Mouse (Mus musculus) retina, embryonic 14.5 days (tissue): ENCODE measurements around the gene Rbfox2.
A peak's percentile ranks its signal among the peaks of the same experiment; 100 is the strongest.

Source experiments
- DNase-seq: peaks from one replicate; pipeline ENCODE4 v3.0.0-alpha.2; 2015; ENCODE audit warnings: low spot score

Gene Rbfox2

DNA sequence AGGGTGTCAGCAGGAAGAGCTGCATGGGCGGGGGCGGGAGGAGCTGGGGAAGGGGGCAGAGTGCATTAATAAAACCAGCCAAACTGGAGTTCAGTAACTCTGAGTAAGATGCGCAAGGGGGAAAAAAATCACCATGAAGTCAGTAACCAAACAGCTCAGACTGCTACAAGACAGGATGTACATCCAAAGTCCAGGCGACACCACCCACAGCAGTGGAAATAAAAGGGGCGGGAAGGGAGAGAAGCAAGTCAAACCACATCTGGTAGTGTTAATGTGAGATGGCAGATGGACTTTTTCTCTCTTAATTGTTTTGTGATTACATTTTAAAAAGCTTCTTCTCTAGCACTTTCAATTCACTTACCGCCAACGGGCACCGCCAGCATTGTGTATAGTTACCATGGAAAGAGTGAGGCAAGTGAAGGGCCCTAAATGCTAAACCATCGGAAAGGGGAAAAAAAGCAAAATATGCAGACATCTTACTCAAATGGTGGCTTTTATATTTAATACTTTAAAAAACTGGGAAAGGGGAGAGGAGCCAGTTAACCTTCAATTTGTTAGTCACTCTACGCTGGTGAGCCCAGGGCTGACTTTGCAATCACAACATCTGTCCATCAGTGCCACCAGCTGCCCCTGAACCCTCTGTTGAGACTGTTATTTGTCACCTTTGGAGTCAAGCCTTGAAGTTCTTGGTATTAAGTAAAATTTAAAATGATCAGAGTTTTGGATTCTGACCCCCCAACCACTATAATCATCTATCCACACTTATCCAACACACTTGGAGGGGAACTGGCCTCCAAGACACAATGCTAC, 202.2 kb downstream of the Rbfox2 start:
- DNase-seq = peak; percentile 3

DNA sequence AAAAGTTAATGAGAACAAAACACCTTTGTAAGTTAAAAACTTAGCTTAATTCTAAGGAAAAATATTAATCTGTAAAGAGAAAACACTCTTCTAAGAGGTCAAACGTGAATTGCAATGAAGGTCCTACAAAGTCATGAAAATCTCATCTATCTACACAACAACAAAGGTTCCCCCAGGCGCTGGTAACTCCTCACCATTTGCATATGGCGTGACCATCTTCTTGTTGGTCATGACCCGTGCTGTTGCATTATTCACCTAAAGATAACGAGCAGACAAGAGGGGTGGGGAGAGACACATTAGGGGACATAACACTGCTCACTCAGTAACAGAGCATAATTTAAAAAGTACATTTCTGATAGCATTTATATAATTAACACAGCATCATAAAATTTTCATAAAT, 204.1 kb downstream of the Rbfox2 start:
- no peak for DNase-seq

DNA sequence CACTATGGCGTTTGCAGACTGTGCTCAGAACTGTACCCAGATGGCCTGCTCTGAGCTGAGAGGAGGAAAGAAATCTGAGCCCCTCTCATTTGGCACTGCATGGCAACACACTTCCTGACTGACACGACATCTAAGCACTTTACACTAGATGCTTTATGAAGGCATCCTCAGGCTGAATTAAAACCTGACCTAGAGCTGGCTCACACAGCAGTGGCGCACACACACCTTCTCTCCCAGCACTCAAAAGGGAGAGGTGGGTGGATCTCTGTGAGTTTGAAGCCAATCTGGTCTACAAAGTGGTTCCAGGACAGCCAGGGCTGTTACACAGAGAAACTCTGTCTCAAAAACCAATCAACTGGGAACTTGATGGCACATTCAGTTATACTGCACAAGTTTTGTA, 207.0 kb downstream of the Rbfox2 start:
- no peak for DNase-seq

DNA sequence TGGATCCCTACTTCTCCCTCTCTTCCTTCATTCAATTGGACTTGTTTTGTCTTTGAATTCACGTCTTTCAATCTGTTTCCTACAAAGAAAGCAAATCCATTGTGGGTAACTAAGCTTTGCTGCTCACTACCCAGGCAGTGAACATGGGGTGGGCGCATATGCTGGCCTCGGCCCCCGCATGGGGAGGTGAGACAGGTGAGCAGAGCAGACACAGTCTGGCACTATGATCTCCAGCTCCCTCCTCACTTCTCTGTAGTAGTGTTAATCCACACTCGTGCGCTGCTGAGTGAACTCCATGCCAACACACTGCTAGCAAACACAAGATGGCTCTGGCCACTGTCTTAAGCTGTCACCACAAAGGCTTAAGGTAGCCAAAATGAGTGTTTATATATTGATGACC, 209.4 kb downstream of the Rbfox2 start:
- no peak for DNase-seq

DNA sequence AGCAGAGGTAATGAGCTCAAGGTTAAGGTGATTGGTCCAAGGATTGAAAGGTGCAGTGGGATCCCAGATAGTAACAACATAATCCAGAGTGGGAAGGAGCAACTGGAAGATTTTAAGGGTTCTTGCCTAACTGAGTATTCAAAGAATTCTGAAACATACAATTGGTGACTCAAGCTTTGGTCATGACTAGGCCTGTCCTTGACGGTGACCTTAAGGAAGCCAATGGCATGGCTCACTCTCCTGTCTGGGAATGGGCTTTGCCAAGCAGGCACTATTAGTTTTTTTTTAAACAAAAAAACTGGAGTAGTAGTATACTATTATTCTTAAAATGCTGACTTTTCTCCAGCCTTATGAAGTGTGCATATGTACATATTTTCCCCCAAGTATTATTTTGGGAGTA, 211.6 kb downstream of the Rbfox2 start:
- DNase-seq = no peak

DNA sequence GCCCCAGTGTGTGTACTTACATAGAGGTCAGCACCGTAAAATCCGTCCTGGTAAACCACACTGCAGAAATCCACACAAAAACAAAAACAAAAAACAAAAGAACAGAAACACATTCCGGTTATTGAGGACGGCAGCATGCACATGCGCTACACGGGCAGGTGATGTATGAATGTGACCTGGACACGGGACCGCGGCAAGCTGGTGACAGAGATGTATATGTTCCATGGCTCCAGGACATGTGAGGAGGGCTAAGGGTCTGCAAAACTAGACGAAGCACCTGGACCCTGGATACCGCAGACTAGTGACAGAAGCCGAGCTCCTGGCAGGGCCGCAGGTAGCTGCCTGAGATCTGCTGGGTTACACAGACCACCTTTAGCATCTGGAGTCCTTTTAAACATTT, 212.4 kb downstream of the Rbfox2 start:
- no peak for DNase-seq

DNA sequence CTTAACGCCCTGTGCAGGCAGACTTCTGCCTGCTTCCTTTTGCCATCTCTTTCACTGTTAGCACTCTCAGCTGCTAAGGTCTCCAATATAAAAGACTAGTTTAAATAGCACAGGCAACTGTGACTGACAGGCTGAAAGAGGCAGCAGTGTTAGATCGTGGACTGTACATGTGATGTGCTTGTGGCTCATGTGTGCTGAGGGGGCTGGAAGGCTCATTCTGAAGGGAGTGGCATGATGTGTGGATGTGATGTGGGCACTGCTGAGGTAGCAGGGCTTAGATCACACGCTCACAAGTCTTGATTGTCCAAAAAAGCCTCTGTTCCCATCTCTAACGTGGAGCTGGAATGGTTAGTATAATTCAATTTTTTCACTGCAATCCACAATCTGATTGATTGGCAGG, 215.4 kb downstream of the Rbfox2 start:
- no peak for DNase-seq

DNA sequence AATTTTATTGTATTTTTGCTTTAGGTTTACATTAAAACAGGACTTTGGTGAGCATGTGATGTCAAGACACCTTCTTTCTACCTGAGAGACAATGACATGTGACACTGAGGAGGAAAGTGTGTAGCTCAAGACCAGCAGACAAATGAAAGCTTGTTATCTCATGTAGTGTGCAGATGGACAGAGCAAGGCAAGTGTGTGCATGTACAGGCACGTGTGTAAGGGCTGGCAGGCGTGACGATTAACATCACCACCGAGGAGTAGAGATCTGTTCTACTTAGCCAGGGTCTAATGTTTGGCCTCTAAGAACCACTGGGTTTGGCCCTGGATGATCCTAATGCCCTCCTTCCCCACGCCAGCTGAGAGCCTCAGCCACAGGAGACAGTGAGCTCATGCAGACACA, 216.3 kb downstream of the Rbfox2 start:
- no peak for DNase-seq

DNA sequence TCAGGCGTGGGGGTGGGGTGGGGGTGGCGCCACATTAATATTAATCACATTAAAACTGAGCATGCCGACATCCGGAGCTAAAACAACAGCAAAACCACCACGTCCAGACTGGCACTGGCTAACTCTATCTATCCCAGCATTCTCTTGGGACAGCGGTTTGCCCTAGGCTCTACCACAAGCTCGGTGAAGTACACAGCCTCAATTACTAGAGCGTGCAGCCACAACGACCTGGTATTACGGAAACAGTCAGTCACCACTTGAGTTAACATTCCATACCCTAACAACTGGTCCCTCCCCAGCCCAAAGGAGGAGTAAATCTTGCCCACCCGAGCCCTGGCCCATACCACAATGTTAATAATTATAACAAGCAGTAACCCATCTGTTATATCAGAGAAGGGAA, 217.6 kb downstream of the Rbfox2 start:
- no peak for DNase-seq

DNA sequence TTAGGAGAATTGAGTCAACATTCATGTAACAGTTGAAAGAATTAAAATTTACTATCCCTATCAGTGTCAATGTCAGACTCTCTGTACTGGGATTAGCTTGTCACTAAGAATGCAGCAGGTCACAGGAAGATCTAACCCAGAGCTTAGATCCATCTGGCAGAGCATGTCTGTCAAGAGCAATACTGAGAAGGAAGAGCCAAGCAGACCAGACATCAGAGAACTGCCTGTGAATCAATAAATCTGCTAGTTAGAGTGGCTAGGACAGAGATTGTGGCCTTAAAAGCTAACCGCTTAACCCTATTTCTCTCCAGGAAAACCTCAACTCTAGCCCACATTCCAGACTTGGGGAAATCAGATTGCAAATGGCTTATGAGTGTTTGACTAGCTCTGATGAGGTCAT, 220.3 kb downstream of the Rbfox2 start:
- no peak for DNase-seq

DNA sequence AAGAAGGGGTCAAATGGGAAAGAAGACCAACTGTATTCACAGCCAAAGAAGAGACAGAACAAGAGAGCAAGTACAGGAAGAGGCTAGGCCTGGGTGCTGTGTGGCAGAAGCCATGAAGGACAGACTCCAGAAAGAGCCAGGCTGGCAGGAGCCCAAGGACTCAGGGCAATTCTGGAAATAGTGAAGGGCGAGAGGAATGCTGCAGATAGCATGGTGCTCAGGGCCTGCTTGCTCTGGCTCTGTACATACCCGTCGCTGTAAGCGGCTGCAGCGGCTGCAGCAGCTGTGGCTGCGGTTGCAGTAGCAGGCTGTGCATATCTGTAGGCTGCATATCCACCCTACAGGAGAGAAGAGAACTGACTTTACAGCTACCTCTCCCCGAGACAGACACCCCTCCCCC, 221.0 kb downstream of the Rbfox2 start:
- DNase-seq = no peak

DNA sequence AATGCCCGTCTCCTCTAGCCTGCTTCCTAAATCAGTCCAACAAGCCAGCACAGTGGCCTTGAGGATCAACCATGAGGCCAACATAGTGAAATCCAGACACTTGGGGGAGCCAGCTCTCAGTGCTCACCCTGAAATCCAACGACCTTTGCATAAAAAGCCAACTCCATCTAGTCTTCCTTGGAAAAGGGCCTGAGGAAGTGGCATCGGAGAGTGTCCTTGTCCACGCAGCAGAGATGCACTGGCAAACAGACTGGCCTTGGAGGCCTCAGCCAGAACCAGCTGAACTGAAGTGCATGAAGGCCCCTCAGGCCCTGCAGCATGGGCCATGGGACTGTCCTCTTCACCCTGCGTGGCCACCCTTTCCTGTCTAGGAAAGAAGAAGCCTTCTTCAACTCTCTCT, 225.3 kb downstream of the Rbfox2 start:
- no peak for DNase-seq

DNA sequence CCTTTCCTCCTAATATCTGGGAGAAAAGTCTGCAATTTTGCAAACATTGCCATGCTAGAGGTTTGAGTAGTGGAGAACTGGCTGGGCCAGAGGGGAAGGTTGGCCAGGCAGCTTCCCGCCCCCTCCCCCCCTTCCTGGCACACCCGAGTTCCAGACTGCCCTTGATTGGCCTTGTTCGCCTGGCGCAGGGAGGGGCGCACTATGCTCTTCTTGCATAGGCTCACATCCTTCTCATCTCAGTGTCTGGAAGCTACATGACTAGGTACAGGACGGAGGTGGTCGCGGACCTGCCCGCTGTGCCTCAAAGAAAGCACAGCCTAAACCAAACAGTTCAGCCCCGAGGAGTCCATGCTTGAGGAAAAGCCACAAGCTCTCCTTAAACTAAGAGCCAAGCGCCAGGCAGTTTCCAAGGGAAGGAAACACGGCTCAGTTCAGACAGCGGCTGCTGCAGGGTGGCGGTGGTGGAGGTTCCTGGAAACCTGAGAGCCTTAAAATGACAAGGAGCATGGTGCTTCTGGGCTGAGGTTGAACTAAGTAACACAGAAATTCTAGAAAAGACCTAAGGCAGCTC, 226.0 kb downstream of the Rbfox2 start:
- DNase-seq = no peak

DNA sequence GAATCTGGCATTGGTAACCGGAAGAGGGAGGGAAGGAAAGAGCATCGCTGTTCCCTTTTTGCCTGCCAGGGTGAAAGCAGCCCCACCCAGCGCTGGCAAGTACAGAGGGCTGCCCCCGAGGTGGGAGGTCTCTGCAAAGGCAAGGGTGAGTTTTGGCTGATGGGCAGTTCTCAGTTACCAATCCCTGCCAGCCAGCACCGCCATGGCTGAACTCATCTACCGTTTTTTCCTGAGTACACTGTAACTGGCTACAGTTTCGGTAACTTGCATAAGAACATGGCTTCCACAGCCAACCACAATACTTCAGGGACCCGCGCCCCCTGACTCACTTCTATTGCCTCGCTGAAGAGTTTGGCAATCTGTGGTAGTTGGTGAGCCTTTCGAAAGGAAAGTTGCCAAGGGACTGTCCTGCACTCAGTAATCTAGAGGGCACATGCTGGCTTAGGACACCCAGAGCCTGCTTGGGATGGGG, 226.9 kb downstream of the Rbfox2 start:
- DNase-seq = no peak

DNA sequence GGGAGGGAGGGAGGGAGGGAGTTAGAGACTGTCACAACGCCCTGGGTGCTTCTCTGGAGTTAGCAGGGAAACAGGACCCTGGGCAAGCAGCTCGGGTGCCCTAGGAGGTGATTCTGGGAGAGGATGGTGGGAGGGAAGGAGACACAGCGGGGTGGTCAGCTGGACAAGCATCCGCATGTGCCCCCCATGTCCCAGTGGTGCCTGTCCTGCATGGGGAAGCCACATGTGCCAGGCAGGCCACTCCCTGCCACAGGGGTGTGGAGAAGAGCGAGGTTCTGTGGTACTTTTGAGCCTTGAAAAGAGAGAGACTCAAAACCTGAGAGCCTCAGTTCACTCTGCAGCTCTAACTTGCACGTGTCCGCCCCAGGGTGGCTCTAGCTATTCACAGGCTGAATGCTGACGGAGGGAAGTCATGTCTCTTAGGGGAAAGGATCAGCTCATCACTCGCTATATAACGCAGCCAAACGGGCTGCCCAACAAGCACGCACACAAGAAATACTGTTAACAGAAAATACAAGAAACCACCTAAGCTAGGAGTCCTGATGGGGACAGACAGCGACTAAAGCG, 227.5 kb downstream of the Rbfox2 start:
- DNase-seq = no peak

DNA sequence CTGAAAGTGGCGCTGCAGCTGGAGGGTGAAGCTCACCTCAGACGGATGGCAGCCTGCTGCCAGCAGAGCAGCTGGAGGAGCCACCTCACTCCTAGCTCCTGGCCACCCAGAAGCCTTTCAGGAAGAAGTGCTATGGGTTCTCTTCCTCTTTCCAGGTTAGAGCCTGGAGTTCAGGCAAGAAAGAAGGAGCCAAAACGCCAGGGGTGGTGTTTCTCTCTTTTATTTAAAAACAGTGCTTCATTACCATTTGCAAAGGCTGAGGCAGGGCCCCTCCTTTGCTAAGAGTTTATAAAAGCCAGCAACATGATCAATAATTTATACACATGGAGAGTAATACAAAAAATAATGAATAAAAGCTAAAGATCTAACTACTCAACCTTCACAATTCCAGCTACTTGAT, 228.0 kb downstream of the Rbfox2 start:
- DNase-seq = no peak

DNA sequence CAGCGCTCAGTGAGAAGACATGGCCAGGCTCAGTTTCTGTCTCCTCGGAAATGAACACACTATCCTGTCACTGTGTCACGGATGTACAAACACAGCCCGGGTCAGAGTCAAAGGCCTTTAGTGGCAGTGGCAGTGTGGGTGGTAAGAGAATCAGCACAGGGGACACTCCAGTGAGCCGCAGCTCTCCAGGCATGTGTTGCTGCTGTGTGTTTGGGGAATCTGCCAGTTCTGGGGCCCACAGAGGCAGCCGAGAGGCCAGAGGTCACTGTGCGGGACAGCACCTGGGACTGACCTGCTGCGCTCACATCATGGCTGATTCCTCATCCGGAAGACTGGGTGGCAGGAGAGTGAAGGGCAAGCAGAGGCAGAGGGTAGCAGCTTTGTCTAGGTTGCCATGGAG, 228.9 kb downstream of the Rbfox2 start:
- DNase-seq = no peak

DNA sequence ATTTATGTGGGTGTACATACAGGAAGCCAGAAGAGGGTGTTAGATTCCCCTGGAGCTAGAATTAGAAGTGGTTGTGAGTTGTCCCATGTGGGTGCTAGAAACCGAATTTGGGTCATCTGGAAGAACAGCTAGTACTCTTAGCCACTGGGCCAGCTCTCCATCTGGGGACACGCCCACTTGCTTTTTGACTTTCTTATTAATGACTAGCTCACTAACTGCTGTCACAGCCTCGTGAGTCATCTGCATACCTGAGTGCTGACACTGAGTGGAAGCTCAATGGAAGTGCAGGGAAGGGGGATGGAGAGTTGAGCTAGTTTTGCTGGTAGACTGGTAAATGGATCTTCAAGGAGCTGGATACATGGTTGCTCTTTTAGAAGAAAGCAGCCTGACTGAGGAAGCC, 230.3 kb downstream of the Rbfox2 start:
- DNase-seq = no peak

DNA sequence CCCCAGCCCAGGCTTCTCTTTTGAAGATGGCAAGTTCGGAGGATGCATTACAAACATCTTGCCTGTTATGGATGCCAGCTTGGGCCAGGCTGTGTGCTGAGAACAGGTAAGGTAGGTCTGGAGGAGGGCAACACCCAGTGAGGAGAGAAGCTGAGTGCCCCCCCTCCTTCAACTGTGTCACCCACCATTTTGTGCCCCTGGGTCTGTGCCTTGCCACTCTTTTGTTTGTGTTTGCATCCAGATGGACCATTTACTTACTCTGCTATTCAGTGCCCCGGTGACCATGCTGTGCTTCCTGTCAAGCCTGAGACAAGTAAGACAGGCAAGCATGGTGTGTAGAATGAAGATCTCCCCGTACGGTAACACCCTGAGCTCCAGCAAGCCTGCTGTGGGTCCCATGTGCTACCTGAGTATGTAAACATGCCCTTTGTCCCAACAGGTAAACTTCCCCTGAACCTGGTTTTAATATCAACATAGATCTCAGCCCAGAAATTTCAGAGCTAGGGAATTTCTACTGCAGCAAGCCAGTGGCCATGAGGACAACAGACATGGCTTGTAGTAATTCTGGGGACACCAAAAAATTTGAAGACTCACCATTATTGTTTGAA, 234.1 kb downstream of the Rbfox2 start:
- DNase-seq = no peak

DNA sequence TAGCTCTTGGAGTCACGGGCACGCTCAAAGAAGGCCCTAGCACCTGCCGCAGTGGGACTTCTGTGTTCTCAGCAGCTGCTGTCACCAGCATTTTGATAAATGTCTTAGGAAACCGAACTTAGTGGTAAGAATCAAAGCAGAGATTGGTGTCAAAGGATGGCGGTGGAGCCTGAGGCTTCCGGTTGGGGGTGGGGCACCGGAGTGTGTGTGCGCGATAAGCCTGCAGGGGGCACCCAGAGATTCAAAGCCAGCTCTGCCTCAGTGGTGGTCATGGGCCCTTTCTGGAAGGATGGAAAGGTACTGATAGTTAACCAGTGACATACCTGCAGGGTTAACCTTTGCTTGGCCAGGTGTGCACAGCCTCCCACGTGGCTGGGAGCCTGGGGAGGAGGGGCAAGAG, 235.3 kb downstream of the Rbfox2 start:
- peak; percentile 51 for DNase-seq

DNA sequence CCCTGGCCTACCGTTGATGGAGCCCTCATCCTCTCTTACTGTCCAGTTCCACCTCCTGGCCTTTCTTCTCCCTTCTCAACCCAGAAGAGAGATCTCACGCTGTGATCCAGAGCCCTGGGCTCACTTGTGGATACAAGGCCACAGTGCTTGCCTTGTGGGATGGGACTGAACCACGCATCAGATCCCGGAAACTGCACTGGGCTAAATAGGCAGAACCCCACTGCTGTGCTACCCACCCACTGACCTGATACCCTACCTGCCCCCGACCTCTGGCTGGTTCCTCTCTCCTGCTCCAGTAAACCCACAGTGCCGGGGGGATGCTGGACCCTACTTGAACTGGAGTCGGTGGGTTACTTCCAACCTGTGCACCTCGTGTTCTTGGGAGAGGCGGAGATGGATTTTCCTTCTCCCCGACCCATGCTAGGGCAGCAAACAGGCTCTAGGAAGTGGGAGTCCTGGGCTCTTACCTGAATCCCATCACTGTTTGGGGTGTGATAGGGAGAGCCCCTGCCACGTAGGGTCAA, 236.0 kb downstream of the Rbfox2 start:
- DNase-seq = no peak

DNA sequence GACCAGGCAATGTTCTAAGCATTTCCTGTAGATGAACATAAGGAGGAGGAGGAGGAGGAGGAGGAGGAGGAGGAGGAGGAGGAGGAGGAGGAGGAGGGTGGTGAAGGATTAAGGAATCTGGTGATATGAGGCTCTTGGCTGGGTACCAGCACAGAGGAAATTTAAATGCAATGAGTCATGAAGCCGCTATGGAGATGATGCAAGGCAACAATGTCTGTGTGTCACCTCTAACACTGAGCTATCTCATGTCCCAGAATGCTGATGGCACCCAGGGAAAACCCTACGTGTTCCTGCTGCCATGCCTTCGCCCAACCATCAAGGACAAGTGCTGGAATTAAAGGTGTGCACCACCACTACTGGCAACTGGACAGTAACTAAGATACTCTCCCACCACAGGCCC, 237.8 kb downstream of the Rbfox2 start:
- DNase-seq = no peak

DNA sequence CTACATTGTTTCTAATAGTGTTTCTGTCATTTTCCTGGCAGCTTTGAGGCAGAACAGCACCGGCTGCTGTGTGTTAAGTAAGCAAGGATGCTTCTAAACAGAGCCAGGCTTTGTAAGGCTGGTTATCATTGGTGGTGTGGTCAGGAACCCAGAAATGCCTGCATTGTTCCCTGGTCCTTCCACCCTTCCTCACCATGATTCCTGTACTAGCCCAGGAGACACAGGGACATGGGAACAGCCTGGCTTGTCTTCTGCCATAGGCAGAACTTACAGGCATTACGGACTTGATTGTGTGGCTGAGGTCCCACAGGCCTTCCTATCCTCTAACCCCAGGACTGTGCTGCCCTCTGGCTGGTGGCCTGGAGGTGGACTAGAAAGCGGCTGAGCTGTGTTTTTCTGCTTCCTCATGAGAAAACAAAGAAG, 238.4 kb downstream of the Rbfox2 start:
- no peak for DNase-seq
